Mouse (Mus musculus): ENCODE data around the gene Frmd8. TPM values are rescaled to one million over a fixed set of nuclear protein-coding genes. Genes with fewer than 3 reads are reported as not detected.
A peak's percentile ranks its signal among the peaks of the same experiment; 100 is the strongest.
"Not testable (repeated sequence)": the region's sequence is repeated elsewhere in the genome, so short reads cannot be mapped to it uniquely, and the experiment has no call there.

Gene Frmd8
- total RNA-seq, 2 experiments from 2014 or later: 4.5 to 5.0 TPM

- intact Hi-C loops (cut with DNase I); DNase-seq: not testable (repeated sequence)
These were observed 61.0 kb downstream of the Frmd8 start for GRCm38 (mm10) chr19:5814048-5814447.

- DNase-seq: peak in 1 of 2 experiments; percentile 9
- intact Hi-C loops (cut with DNase I): no loop called here
These were observed 61.5 kb downstream of the Frmd8 start for GRCm38 (mm10) chr19:5813567-5813966.

GRCm38 (mm10) chr19:5811771-5812504 is 63.1 kb downstream of the Frmd8 start:
- DNase-seq: peak; percentile 63 to 72
- intact Hi-C loops (cut with DNase I): no loop called here

GRCm38 (mm10) chr19:5810840-5811563 is 64.1 kb downstream of the Frmd8 start:
- intact Hi-C loops (cut with DNase I): no loop called here
- peak in 1 of 2 experiments; percentile 25 for DNase-seq

GRCm38 (mm10) chr19:5810103-5810839 is 64.8 kb downstream of the Frmd8 start:
- no peak for DNase-seq
- intact Hi-C loops (cut with DNase I): no loop called here

GRCm38 (mm10) chr19:5809712-5810089 is 65.4 kb downstream of the Frmd8 start:
- DNase-seq: no peak
- intact Hi-C loops (cut with DNase I): no loop called here

- DNase-seq: peak in 1 of 2 experiments; percentile 13
- intact Hi-C loops (cut with DNase I): no loop called here
These were observed 65.9 kb downstream of the Frmd8 start for GRCm38 (mm10) chr19:5808955-5809711.

- intact Hi-C loops (cut with DNase I): no loop called here
- peak in 1 of 2 experiments; percentile 14 for DNase-seq
These were observed 67.3 kb downstream of the Frmd8 start for GRCm38 (mm10) chr19:5807740-5808139.

GRCm38 (mm10) chr19:5806809-5807205 is 68.3 kb downstream of the Frmd8 start:
- DNase-seq: no peak
- intact Hi-C loops (cut with DNase I): no loop called here

GRCm38 (mm10) chr19:5806051-5806808 is 68.8 kb downstream of the Frmd8 start:
- intact Hi-C loops (cut with DNase I): no loop called here
- peak; percentile 58 to 66 for DNase-seq

GRCm38 (mm10) chr19:5804371-5804899 is 70.6 kb downstream of the Frmd8 start:
- intact Hi-C loops (cut with DNase I): no loop called here

GRCm38 (mm10) chr19:5803881-5804279 is 71.2 kb downstream of the Frmd8 start:
- intact Hi-C loops (cut with DNase I): loop anchor here (2.0 kb wide), 1 partner anchor 41 kb away; no protein-coding TSS in a partner anchor
- peak in 1 of 2 experiments; percentile 4 for DNase-seq

More at GRCm38 (mm10) chr19:5804371-5804899, 70.6 kb downstream of the Frmd8 start:
- peak in 1 of 2 experiments; percentile 2 for DNase-seq

GRCm38 (mm10) chr19:5803041-5803880 is 71.8 kb downstream of the Frmd8 start:
- DNase-seq: peak; percentile 100
- intact Hi-C loops (cut with DNase I): loop anchor here (2.0 kb wide), 1 partner anchor 42 kb away; no protein-coding TSS in a partner anchor

- intact Hi-C loops (cut with DNase I): loop anchor here (2.0 kb wide), 1 partner anchor 42 kb away; no protein-coding TSS in a partner anchor
These were observed 72.4 kb downstream of the Frmd8 start for GRCm38 (mm10) chr19:5802787-5803040.

GRCm38 (mm10) chr19:5802011-5802786 is 72.9 kb downstream of the Frmd8 start:
- intact Hi-C loops (cut with DNase I): loop anchor here (2.0 kb wide), 1 partner anchor 43 kb away; no protein-coding TSS in a partner anchor
- DNase-seq: peak; percentile 92 to 96

More at GRCm38 (mm10) chr19:5802787-5803040, 72.4 kb downstream of the Frmd8 start:
- DNase-seq: no peak

GRCm38 (mm10) chr19:5801432-5801964 is 73.6 kb downstream of the Frmd8 start:
- intact Hi-C loops (cut with DNase I): no loop called here
- DNase-seq: no peak

Data from gastrocnemius, postnatal 36 days (tissue).